Mouse (Mus musculus) ovary, adult 2 months (tissue): ENCODE measurements around the gene Slc5a4b. TPM values are rescaled to one million over a fixed set of nuclear protein-coding genes. Genes with fewer than 3 reads are reported as not detected.

Experiments used
- polyA plus RNA-seq: library from polyadenylated mRNA; depleted of rRNA; stranded (reverse); fragments of >200 nt; gene quantifications from 2 replicates; pipeline ENCODE4 v1.2.3, GENCODE M21; 2012; rRNA removed

The Slc5a4b gene
- polyA plus RNA-seq: 1.1 and 5.2 TPM in 2 replicates

DNA sequence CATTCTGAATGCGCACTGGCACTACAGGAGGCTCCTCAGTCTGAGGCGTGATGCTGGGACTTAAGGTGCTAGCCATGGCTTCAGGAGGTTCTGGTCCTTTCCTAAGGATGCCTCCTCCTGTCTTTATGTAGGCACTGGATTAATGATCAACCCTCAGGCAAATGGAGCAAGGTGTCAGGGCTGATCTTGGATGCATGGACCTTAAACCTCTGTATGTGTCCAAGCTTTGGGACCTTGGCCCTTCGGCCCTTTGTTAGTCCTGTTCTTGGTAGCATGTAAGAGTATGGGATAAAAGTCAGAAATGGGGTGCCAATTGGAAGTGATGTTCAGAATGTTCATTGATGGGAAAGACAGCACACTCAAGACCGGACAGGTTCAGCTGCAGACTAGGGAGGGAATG, at the start of gene Slc5a4b:
Gene Slc5a4b (minus strand): TSS at position 101 of the 400 bp plus-strand sequence.

DNA sequence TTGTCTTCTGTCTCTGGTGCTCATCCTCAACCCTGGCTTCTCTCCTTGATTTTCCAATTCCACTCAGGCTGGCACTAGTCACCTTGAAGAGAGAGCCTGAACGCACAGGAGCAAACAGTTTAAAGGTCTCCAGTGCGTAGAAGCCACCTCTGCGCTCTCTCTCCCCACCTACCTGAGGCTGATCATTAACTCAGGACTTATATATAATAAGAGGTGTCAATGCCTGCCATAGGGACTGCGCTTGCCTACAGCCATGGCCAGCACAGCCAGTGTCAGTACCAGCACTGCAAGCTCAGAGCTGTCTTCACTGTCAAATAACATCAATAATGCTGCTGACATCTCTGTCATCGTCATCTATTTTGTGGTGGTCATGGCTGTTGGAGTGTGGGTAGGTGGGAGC, 36.5 kb upstream of the Slc5a4b start, which contains the start of gene Slc5a4a:
Gene Slc5a4a (plus strand): TSS at position 174 of the 400 bp plus-strand sequence.

DNA sequence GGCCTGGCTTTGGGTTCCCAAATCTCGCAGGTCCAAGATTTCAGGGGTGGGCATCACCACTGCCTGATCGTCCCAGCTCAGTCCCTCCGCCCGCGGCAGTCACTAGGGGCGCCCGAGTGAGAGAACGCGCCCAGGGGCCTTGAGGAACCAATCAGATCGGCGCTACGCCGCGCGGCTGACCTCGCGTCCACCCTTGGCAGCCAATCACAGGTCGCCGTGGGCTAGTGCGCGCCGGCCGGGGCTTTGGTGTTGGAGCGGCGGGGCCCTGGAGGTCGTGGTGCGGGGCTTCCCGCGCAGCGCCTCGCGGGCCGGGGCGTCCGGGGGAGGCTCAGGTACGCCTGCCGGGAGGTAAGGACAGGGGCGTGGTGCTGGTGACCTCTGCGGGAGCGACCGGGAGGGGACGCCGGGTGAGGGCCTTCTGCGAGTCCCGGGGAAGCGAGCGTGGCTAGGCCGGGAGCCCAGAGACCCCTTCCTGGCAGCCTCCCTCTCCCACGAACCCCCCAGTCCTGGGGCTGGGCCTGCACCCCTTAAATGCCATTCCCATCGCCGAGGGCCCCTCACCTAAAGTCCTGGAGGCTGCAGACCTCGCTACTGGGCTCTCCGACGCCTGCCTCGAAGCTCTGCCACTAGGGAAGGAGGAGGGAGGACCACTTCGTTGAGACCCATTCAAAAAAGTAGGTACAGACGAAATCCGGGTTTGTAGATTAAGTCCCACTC, 78.2 kb downstream of the Slc5a4b start, which contains the start of gene Zfp280b:
Gene Zfp280b (plus strand): TSS at position 249 of the 717 bp plus-strand sequence.

Other genes starting within 250 kb of the Slc5a4b start
- gene Derl3, start 217.5 kb downstream of the Slc5a4b start, polyA plus RNA-seq: 448 and 721 TPM in 2 replicates
- gene Smarcb1, start 189.3 kb downstream of the Slc5a4b start, polyA plus RNA-seq: 79.8 and 80.7 TPM in 2 replicates
- 1,064 and 1,290 TPM in 2 replicates for gene Chchd10, start 177.8 kb downstream of the Slc5a4b start, polyA plus RNA-seq
- gene Mmp11, start 174.5 kb downstream of the Slc5a4b start, polyA plus RNA-seq: 410 and 417 TPM in 2 replicates
- gene Gm867, start 170.3 kb downstream of the Slc5a4b start, polyA plus RNA-seq: 16.5 and 18.1 TPM in 2 replicates
- gene Vpreb3, start 167.9 kb downstream of the Slc5a4b start, polyA plus RNA-seq: 83.7 and 92.0 TPM in 2 replicates
- 0.14 and 0.25 TPM in 2 replicates for gene Gm5134, start 156.4 kb downstream of the Slc5a4b start, polyA plus RNA-seq
- 18.8 and 24.1 TPM in 2 replicates for gene Zfp280b, start 78.3 kb downstream of the Slc5a4b start, polyA plus RNA-seq
- gene Slc5a4a, start 36.5 kb upstream of the Slc5a4b start, polyA plus RNA-seq: 2.5 and 4.0 TPM in 2 replicates
- 85.4 and 88.4 TPM in 2 replicates for gene Prmt2, start 126.9 kb upstream of the Slc5a4b start, polyA plus RNA-seq
- 4.9 and 11.9 TPM in 2 replicates for gene S100b, start 142.9 kb upstream of the Slc5a4b start, polyA plus RNA-seq
- 33.4 and 37.7 TPM in 2 replicates for gene Dip2a, start 234.3 kb upstream of the Slc5a4b start, polyA plus RNA-seq